Mouse (Mus musculus): ENCODE measurements around the gene Sdccag8. TPM values are rescaled to one million over a fixed set of nuclear protein-coding genes. Genes with fewer than 3 reads are reported as not detected.
A peak's percentile ranks its signal among the peaks of the same experiment; 100 is the strongest.

Gene Sdccag8
- total RNA-seq, 2 experiments from 2014 or later, result 11.9 to 13.4 TPM

- intact Hi-C loops (cut with DNase I), result no loop called here
- no peak for DNase-seq
Measured at GRCm38 (mm10) chr1:177029032-177029431, 214.6 kb downstream of the Sdccag8 start.

- intact Hi-C loops (cut with DNase I), result no loop called here
Measured at GRCm38 (mm10) chr1:177030669-177031068, 216.2 kb downstream of the Sdccag8 start.

GRCm38 (mm10) chr1:177031196-177031595 is 216.7 kb downstream of the Sdccag8 start:
- intact Hi-C loops (cut with DNase I), result no loop called here
- DNase-seq, result no peak

More at GRCm38 (mm10) chr1:177030669-177031068, 216.2 kb downstream of the Sdccag8 start:
- DNase-seq, result no peak

GRCm38 (mm10) chr1:177032233-177032632 is 217.8 kb downstream of the Sdccag8 start:
- DNase-seq, result no peak
- intact Hi-C loops (cut with DNase I), result no loop called here

- DNase-seq, result peak; percentile 43
- intact Hi-C loops (cut with DNase I), result no loop called here
Measured at GRCm38 (mm10) chr1:177035460-177035859, 221.0 kb downstream of the Sdccag8 start.

GRCm38 (mm10) chr1:177038383-177038782 is 223.9 kb downstream of the Sdccag8 start:
- intact Hi-C loops (cut with DNase I), result no loop called here
- DNase-seq, result no peak

- intact Hi-C loops (cut with DNase I), result no loop called here
- no peak for DNase-seq
Measured at GRCm38 (mm10) chr1:177039093-177039674, 224.7 kb downstream of the Sdccag8 start.

GRCm38 (mm10) chr1:177040058-177040457 is 225.6 kb downstream of the Sdccag8 start:
- intact Hi-C loops (cut with DNase I), result no loop called here
- no peak for DNase-seq

GRCm38 (mm10) chr1:177045885-177046284 is 231.4 kb downstream of the Sdccag8 start:
- DNase-seq, result peak; percentile 25
- intact Hi-C loops (cut with DNase I), result no loop called here

- no peak for DNase-seq
Measured at GRCm38 (mm10) chr1:177046963-177047362, 232.5 kb downstream of the Sdccag8 start.

GRCm38 (mm10) chr1:177048773-177049172 is 234.3 kb downstream of the Sdccag8 start:
- intact Hi-C loops (cut with DNase I), result no loop called here
- DNase-seq, result no peak

More at GRCm38 (mm10) chr1:177046963-177047362, 232.5 kb downstream of the Sdccag8 start:
- intact Hi-C loops (cut with DNase I), result no loop called here

GRCm38 (mm10) chr1:177051366-177051963 is 237.0 kb downstream of the Sdccag8 start:
- no peak for DNase-seq
- intact Hi-C loops (cut with DNase I), result no loop called here

GRCm38 (mm10) chr1:177054891-177055290 is 240.4 kb downstream of the Sdccag8 start:
- intact Hi-C loops (cut with DNase I), result no loop called here
- DNase-seq, result no peak

- intact Hi-C loops (cut with DNase I), result no loop called here
- no peak for DNase-seq
Measured at GRCm38 (mm10) chr1:177061761-177062160, 247.3 kb downstream of the Sdccag8 start.

- DNase-seq, result no peak
- intact Hi-C loops (cut with DNase I), result no loop called here
Measured at GRCm38 (mm10) chr1:177065732-177066131, 251.3 kb downstream of the Sdccag8 start.

- DNase-seq, result no peak
- intact Hi-C loops (cut with DNase I), result no loop called here
Measured at GRCm38 (mm10) chr1:177067123-177067646, 252.7 kb downstream of the Sdccag8 start.

GRCm38 (mm10) chr1:177069161-177069560 is 254.7 kb downstream of the Sdccag8 start:
- DNase-seq, result no peak

More at GRCm38 (mm10) chr1:177069161-177069560, 254.7 kb downstream of the Sdccag8 start:
- intact Hi-C loops (cut with DNase I), result no loop called here

Small RNAs within 50 kb of the gene (microRNA-seq; reads per million reads assigned to microRNA genes)
- gene Gm25993 (not detected), gene Mir350 (528 reads per million, percentile 69 among the genes with 10 or more reads in this experiment)

Other genes starting within 250 kb of the Sdccag8 start
- 100 to 1,000 TPM; 334 to 375 TPM for gene Cep170, start 593 bp upstream of the Sdccag8 start, total RNA-seq (2021)

Data from left cerebral cortex, postnatal 4 days (tissue).